In genomic region chr11:108122486-108122885, GRCm38 (mm10) we compare ENCODE assay signal across 17 mouse cellular contexts.
DNase-seq lines count a peak whose midpoint lies in the region; TF ChIP-seq lines count a peak whose summit lies in the region.
"Had no signal": no experiment of that assay in that cellular context is flagged by ENCODE, and none has a peak within 500 bp of the region (broad histone marks: within the 10 kb centered on the region; RNA-seq: fewer than 3 reads in every experiment).

No protein-coding gene starts in this region.

- TF ChIP-seq CTCF in gastrocnemius, adult 2 months (IDR thresholded peaks at IDR 0.05) = no peak

- no peak overlapping the region for H3K4me3 ChIP-seq in gastrocnemius, adult 2 months
- H3K4me3 ChIP-seq: embryonic facial prominence, embryonic 10.5 days; embryonic facial prominence, embryonic 12.5 days; forebrain, embryonic 10.5 days; forebrain, embryonic 12.5 days had no signal

- peak overlapping the region; percentile 16; the same call in 1 of the 2 replicates for H3K27ac ChIP-seq in gastrocnemius, adult 2 months
- H3K27ac ChIP-seq: embryonic facial prominence, embryonic 10.5 days; embryonic facial prominence, embryonic 12.5 days; forebrain, embryonic 10.5 days; forebrain, embryonic 12.5 days had no signal

- intact Hi-C loops in gastrocnemius, adult 2 months (cut with DNase I) = no loop called here

- DNase-seq in gastrocnemius, adult 2 months = peak; percentile 36
- no peak for DNase-seq in gastrocnemius, postnatal 25 days
- DNase-seq in heart, adult 18-20 months = peak; percentile 26 to 39
- no peak for DNase-seq in heart, postnatal 4 days
- peak; percentile 53 for DNase-seq in fibroblast of lung, adult 2 months (ENCODE audit: low read depth)
- DNase-seq: adrenal gland, adult 8-10 months; adrenal gland, postnatal 14 days; adrenal gland, postnatal 36 days; B cell, adult 2 months; cerebellum, adult 11-12 months; cerebellum, adult 2 months; cerebellum, adult 9-10 months; cerebellum, postnatal 25 days had no signal

Comparison
In these comparisons a context has a peak if more than half of its experiments do, and no peak if none do; other contexts are left out.
1. DNase-seq: peak in gastrocnemius, adult 2 months (single experiment), heart, adult 18-20 months (2 of 2) and fibroblast of lung, adult 2 months (single experiment); none in gastrocnemius, postnatal 25 days (single experiment) and heart, postnatal 4 days (single experiment).